In genomic region chr8:64902191-64902590, GRCm38 (mm10) we compare ENCODE assay signal across 22 mouse cellular contexts. TPM values are rescaled to one million over a fixed set of nuclear protein-coding genes. Genes with fewer than 3 reads are reported as not detected.
A peak's percentile ranks its signal among the peaks of the same experiment; 100 is the strongest.
DNase-seq lines count a peak whose midpoint lies in the region; ATAC-seq and TF ChIP-seq lines count a peak whose summit lies in the region.
"Had no signal": no experiment of that assay in that cellular context is flagged by ENCODE, and none has a peak within 500 bp of the region (broad histone marks: within the 10 kb centered on the region; RNA-seq: fewer than 3 reads in every experiment).

No protein-coding gene starts in this region.

- no peaks in the 10 kb centered on the region for H3K9me3 ChIP-seq in intestine, embryonic 16.5 days (ENCODE audit: control insufficient read depth, low read length)
- no peaks in the 10 kb centered on the region for H3K9me3 ChIP-seq in intestine, postnatal 0 days (ENCODE audit: control insufficient read depth)
- no peaks in the 10 kb centered on the region for H3K9me3 ChIP-seq in lung, postnatal 0 days (ENCODE audit: low read length)
- H3K9me3 ChIP-seq in stomach, embryonic 15.5 days, result no peaks in the 10 kb centered on the region
- H3K9me3 ChIP-seq in stomach, postnatal 0 days (ENCODE audit: control insufficient read depth, low read length), result no peaks in the 10 kb centered on the region
- H3K9me3 ChIP-seq: embryonic facial prominence, embryonic 15.5 days; forebrain, embryonic 10.5 days; heart, embryonic 12.5 days; hindbrain, embryonic 10.5 days had no signal

- H3K4me3 ChIP-seq in intestine, embryonic 16.5 days (ENCODE audit: low read length), result no peak overlapping the region
- H3K4me3 ChIP-seq in intestine, postnatal 0 days (ENCODE audit: low read depth, low read length), result no peak overlapping the region
- no peak overlapping the region for H3K4me3 ChIP-seq in lung, postnatal 0 days (ENCODE audit: low read depth, low read length)
- no peak overlapping the region for H3K4me3 ChIP-seq in lung, adult 2 months (replicated peaks; ENCODE audit: extremely low read depth, low read depth, low read length)
- no peak overlapping the region for H3K4me3 ChIP-seq in stomach, embryonic 15.5 days (replicated peaks)
- no peak overlapping the region for H3K4me3 ChIP-seq in stomach, postnatal 0 days (ENCODE audit: low read depth, low read length)
- H3K4me3 ChIP-seq: embryonic facial prominence, embryonic 15.5 days; erythroblast, embryonic 14.5 days; forebrain, embryonic 10.5 days; gastrocnemius, adult 2 months; heart, embryonic 12.5 days; hindbrain, embryonic 10.5 days had no signal

- no peak for TF ChIP-seq CTCF in intestine, postnatal 0 days (IDR thresholded peaks at IDR 0.05; ENCODE audit: low read depth)
- no peak for TF ChIP-seq CTCF in lung, postnatal 0 days (IDR thresholded peaks at IDR 0.05)
- TF ChIP-seq CTCF in lung, adult 2 months (IDR thresholded peaks at IDR 0.05; ENCODE audit: insufficient read depth, low read length), result no peak
- TF ChIP-seq CTCF in stomach, postnatal 0 days (IDR thresholded peaks at IDR 0.05; ENCODE audit: low read depth), result no peak

- H3K4me2 ChIP-seq in intestine, embryonic 16.5 days (ENCODE audit: low read depth, low read length), result no peak overlapping the region
- H3K4me2 ChIP-seq in intestine, postnatal 0 days (replicated peaks; ENCODE audit: low read depth), result no peak overlapping the region
- H3K4me2 ChIP-seq in lung, postnatal 0 days (replicated peaks; ENCODE audit: low read depth, low read length), result no peak overlapping the region
- H3K4me2 ChIP-seq in stomach, embryonic 15.5 days, result peak overlapping the region; percentile 23; the same call in 1 of the 2 replicates
- H3K4me2 ChIP-seq in stomach, postnatal 0 days (replicated peaks; ENCODE audit: low read depth), result no peak overlapping the region
- H3K4me2 ChIP-seq: embryonic facial prominence, embryonic 15.5 days; heart, embryonic 12.5 days had no signal

- H3K9ac ChIP-seq in intestine, embryonic 16.5 days (ENCODE audit: low read depth, low read length), result no peak overlapping the region
- H3K9ac ChIP-seq in intestine, postnatal 0 days (ENCODE audit: low read depth, low read length), result no peak overlapping the region
- H3K9ac ChIP-seq in lung, postnatal 0 days (replicated peaks; ENCODE audit: low read depth), result no peak overlapping the region
- H3K9ac ChIP-seq in stomach, embryonic 15.5 days, result no peak overlapping the region
- no peak overlapping the region for H3K9ac ChIP-seq in stomach, postnatal 0 days (ENCODE audit: low read length)
- H3K9ac ChIP-seq: embryonic facial prominence, embryonic 15.5 days; heart, embryonic 12.5 days had no signal

- 0 out of 2 replicates have a peak, but pooled peaks have one; percentile 7 for ATAC-seq in intestine, embryonic 16.5 days
- no peak for ATAC-seq in intestine, postnatal 0 days
- ATAC-seq in lung, postnatal 0 days, result 0 out of 2 replicates have a peak, but pooled peaks have one; percentile 4
- ATAC-seq in stomach, embryonic 15.5 days (ENCODE audit: insufficient read depth, low FRiP score, low read depth), result 0 out of 2 replicates have a peak, but pooled peaks have one; percentile 10
- no peak for ATAC-seq in stomach, postnatal 0 days (ENCODE audit: low FRiP score, low TSS enrichment)
- ATAC-seq: activated CD4-positive, CD25-positive, alpha-beta regulatory T cell, adult 4 months; forebrain, embryonic 14.5 days; Patski had no signal

- no peak overlapping the region for H3K27ac ChIP-seq in intestine, embryonic 16.5 days (ENCODE audit: low read length)
- H3K27ac ChIP-seq in intestine, postnatal 0 days (ENCODE audit: low read depth, low read length), result no peak overlapping the region
- H3K27ac ChIP-seq in lung, postnatal 0 days (ENCODE audit: low read length), result no peak overlapping the region
- no peak overlapping the region for H3K27ac ChIP-seq in stomach, embryonic 15.5 days
- H3K27ac ChIP-seq in stomach, postnatal 0 days (replicated peaks), result no peak overlapping the region
- H3K27ac ChIP-seq: embryonic facial prominence, embryonic 15.5 days; forebrain, embryonic 10.5 days; gastrocnemius, adult 2 months; hindbrain, embryonic 10.5 days had no signal

- TF ChIP-seq POLR2A in lung, adult 2 months (IDR thresholded peaks at IDR 0.05; ENCODE audit: borderline replicate concordance, extremely low read depth, low read depth, low read length), result no peak

- TF ChIP-seq EP300 in lung, postnatal 0 days (IDR thresholded peaks at IDR 0.05), result no peak
- no peak for TF ChIP-seq EP300 in stomach, postnatal 0 days (optimal IDR thresholded peaks at IDR 0.05)

- DNase-seq in lung, postnatal 0 days (ENCODE audit: low spot score), result no peak
- no peak for DNase-seq in lung, adult 2 months
- no peak for DNase-seq in stomach, postnatal 0 days (ENCODE audit: low spot score)
- DNase-seq in spleen, postnatal 14 days (ENCODE audit: low spot score in 2 of 2), result no peak
- DNase-seq: adrenal gland, postnatal 14 days; cerebellum, adult 18-20 months; cerebellum, adult 9-11 months; cerebellum, postnatal 36 days; gastrocnemius, adult 2 months; gastrocnemius, postnatal 25 days had no signal

- no peaks in the 10 kb centered on the region for H3K4me1 ChIP-seq in intestine, embryonic 16.5 days (ENCODE audit: control insufficient read depth, insufficient read depth, low read length)
- H3K4me1 ChIP-seq in intestine, postnatal 0 days (replicated peaks; ENCODE audit: control insufficient read depth, insufficient read depth, low read length), result no peaks in the 10 kb centered on the region
- no peaks in the 10 kb centered on the region for H3K4me1 ChIP-seq in lung, postnatal 0 days (ENCODE audit: insufficient read depth, low read depth, low read length)
- H3K4me1 ChIP-seq in lung, adult 2 months (ENCODE audit: control insufficient read depth, insufficient read depth, low read length), result no peaks in the 10 kb centered on the region
- H3K4me1 ChIP-seq in stomach, embryonic 15.5 days, result no peaks in the 10 kb centered on the region
- H3K4me1 ChIP-seq in stomach, postnatal 0 days (replicated peaks; ENCODE audit: control insufficient read depth, insufficient read depth), result no peaks in the 10 kb centered on the region
- H3K4me1 ChIP-seq: embryonic facial prominence, embryonic 15.5 days; heart, embryonic 12.5 days; hindbrain, embryonic 10.5 days had no signal

- H3K27me3 ChIP-seq in intestine, embryonic 16.5 days (replicated peaks; ENCODE audit: control insufficient read depth, insufficient read depth, low read length), result no peaks in the 10 kb centered on the region
- no peaks in the 10 kb centered on the region for H3K27me3 ChIP-seq in intestine, postnatal 0 days (replicated peaks; ENCODE audit: control insufficient read depth, insufficient read depth, low read length)
- no peaks in the 10 kb centered on the region for H3K27me3 ChIP-seq in lung, postnatal 0 days (replicated peaks; ENCODE audit: insufficient read depth, low read length)
- no peaks in the 10 kb centered on the region for H3K27me3 ChIP-seq in stomach, embryonic 15.5 days (replicated peaks)
- H3K27me3 ChIP-seq in stomach, postnatal 0 days (ENCODE audit: control insufficient read depth, insufficient read depth, low read length), result no peaks in the 10 kb centered on the region
- H3K27me3 ChIP-seq: CH12.LX; embryonic facial prominence, embryonic 15.5 days; heart, embryonic 12.5 days; Patski had no signal

- H3K36me3 ChIP-seq in intestine, embryonic 16.5 days (ENCODE audit: control insufficient read depth, insufficient read depth, low read length), result no peaks in the 10 kb centered on the region
- no peaks in the 10 kb centered on the region for H3K36me3 ChIP-seq in intestine, postnatal 0 days (ENCODE audit: control insufficient read depth, insufficient read depth)
- no peaks in the 10 kb centered on the region for H3K36me3 ChIP-seq in lung, postnatal 0 days (ENCODE audit: insufficient read depth, low read length)
- H3K36me3 ChIP-seq in stomach, embryonic 15.5 days, result no peaks in the 10 kb centered on the region
- H3K36me3 ChIP-seq in stomach, postnatal 0 days (ENCODE audit: control insufficient read depth, insufficient read depth, low read length), result no peaks in the 10 kb centered on the region
- H3K36me3 ChIP-seq: embryonic facial prominence, embryonic 15.5 days; forebrain, embryonic 10.5 days; heart, embryonic 12.5 days; hindbrain, embryonic 10.5 days had no signal

- WGBS in intestine, embryonic 16.5 days, result 45% methylated on average over 12 of the region's 12 CpGs
- 57% methylated on average over 12 of the region's 12 CpGs for WGBS in intestine, postnatal 0 days
- WGBS in lung, postnatal 0 days, result 41% methylated on average over 12 of the region's 12 CpGs
- 39% methylated on average over 12 of the region's 12 CpGs for WGBS in lung, adult 2 months
- WGBS in stomach, embryonic 15.5 days, result 31% methylated on average over 12 of the region's 12 CpGs
- WGBS in stomach, postnatal 0 days, result 22% methylated on average over 12 of the region's 12 CpGs

RNA-seq across cellular contexts. Expression of gene Tmem192, which starts 44.8 kb away (rescaled TPM):
- 56.9 and 60.3 TPM in 2 replicates for polyA plus RNA-seq in intestine, embryonic 16.5 days (2015; fragmentation: Nextera tagmentation; extraction: Ambion mirVana)
- 89.2 and 90.4 TPM in 2 replicates for polyA plus RNA-seq in intestine, postnatal 0 days (2015; fragmentation: Nextera tagmentation; extraction: Ambion mirVana)
- 26.4 and 34.4 TPM in 2 replicates for polyA plus RNA-seq in lung, postnatal 0 days (2015; fragmentation: Nextera tagmentation; extraction: Ambion mirVana)
- 31.7 and 45.1 TPM in 2 replicates for polyA plus RNA-seq in lung, adult 2 months (2012; rRNA removed)
- polyA plus RNA-seq in stomach, embryonic 15.5 days (2015; fragmentation: Nextera tagmentation; extraction: Ambion mirVana), result 31.8 and 32.1 TPM in 2 replicates
- polyA plus RNA-seq in stomach, postnatal 0 days (2015; fragmentation: Nextera tagmentation; extraction: Ambion mirVana), result 36.6 and 37.2 TPM in 2 replicates

RNA-seq across cellular contexts. Expression of gene Klhl2, which starts 52.4 kb away (rescaled TPM):
- polyA plus RNA-seq in intestine, embryonic 16.5 days (2015; fragmentation: Nextera tagmentation; extraction: Ambion mirVana), result 5.1 and 5.6 TPM in 2 replicates
- 9.9 and 10.7 TPM in 2 replicates for polyA plus RNA-seq in intestine, postnatal 0 days (2015; fragmentation: Nextera tagmentation; extraction: Ambion mirVana)
- 12.6 and 14.0 TPM in 2 replicates for polyA plus RNA-seq in lung, postnatal 0 days (2015; fragmentation: Nextera tagmentation; extraction: Ambion mirVana)
- 11.7 and 13.7 TPM in 2 replicates for polyA plus RNA-seq in lung, adult 2 months (2012; rRNA removed)
- 18.4 and 19.5 TPM in 2 replicates for polyA plus RNA-seq in stomach, embryonic 15.5 days (2015; fragmentation: Nextera tagmentation; extraction: Ambion mirVana)
- polyA plus RNA-seq in stomach, postnatal 0 days (2015; fragmentation: Nextera tagmentation; extraction: Ambion mirVana), result 13.4 and 14.0 TPM in 2 replicates

Comparison
In these comparisons a context has a peak if more than half of its experiments do, and no peak if none do; other contexts are left out.
1. ATAC-seq: peak in intestine, embryonic 16.5 days (single experiment), lung, postnatal 0 days (single experiment) and stomach, embryonic 15.5 days (single experiment); none in intestine, postnatal 0 days (single experiment) and stomach, postnatal 0 days (single experiment).